Mouse (Mus musculus): ENCODE results near the gene P4ha3. TPM values are rescaled to one million over a fixed set of nuclear protein-coding genes. Genes with fewer than 3 reads are reported as not detected.
A peak's percentile ranks its signal among the peaks of the same experiment; 100 is the strongest.
"Not testable (repeated sequence)": the region's sequence is repeated elsewhere in the genome, so short reads cannot be mapped to it uniquely, and the experiment has no call there.

Gene P4ha3
- polyA plus RNA-seq (2017; shearing (Covaris generic)): not detected

DNA sequence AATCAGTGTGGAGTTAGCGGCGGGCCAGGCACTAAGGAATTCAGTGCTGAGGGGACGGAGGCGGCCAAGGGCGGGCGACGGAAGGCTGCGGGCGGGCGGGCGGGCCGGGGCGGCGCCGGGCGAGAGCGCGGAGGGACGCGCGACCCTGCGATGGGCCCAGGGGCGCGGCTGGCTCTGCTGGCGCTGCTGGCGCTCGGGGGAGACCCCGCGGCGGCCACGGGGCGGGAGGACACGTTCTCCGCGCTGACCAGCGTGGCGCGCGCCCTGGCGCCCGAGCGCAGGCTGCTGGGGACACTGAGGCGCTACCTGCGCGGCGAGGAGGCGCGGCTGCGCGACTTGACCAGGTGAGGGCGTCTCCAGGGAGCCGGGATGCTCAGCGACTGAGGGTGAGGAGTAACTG is at the start of gene P4ha3:
Gene P4ha3, plus strand, starts transcription at position 138 of the 400 bp plus-strand sequence.
- no peak for ATAC-seq

DNA sequence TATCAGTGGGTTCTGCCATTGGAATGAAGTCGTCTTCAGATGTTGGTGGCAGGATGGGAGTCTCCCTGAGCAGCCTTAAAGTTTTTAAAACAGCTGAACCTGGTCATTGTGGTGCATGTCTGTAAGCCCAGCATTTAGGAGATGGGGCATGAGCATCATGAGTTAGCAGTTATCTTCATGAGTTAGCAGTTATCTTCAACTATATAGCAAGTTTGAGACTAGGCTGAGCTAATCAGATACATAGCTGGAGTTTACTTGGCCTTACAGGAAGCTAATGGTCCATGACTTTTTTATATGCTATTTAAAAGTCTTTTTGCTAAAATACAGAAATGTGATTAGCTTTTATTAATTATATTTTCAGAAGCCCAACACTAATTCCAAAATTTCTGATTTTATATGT is 47.0 kb upstream of the P4ha3 start:
- ATAC-seq: no peak

DNA sequence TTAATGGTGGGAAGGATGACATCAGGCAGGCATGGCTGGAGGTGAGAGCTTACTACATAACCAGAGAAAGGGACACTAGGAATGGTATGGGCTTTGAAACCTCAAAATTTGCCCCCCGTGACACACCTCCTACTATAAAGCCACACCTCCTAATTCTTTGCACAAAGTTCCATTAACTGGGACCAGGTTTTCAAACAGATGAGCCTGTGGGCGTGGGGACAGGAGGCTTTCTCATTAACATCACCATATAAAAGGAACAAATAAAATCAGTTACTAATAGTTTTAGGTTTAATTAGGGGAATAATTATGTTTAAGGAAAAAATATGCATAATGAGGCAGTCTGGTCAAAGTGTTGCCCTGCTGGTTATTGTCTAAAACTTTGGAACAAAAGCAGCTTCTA is 44.7 kb upstream of the P4ha3 start:
- ATAC-seq: no peak

DNA sequence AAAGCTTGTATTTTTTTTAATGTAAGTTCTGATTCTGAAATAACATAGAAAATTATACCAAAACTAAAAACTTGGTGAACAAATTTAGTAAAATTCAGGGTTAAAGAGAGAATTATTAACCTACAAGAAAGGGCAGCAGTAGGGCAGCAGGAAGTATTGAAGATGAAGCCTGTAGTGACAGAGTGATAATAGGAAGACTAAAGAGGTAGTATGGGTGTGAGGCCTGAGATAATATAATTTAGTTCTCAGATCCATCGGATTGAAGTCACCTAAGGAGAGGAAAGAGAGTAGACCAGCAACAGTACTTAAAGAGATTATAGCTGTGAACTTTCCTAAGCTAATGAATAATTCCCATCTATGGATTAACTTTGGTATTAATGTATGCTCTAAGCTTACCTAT is 42.3 kb upstream of the P4ha3 start:
- no peak for ATAC-seq

DNA sequence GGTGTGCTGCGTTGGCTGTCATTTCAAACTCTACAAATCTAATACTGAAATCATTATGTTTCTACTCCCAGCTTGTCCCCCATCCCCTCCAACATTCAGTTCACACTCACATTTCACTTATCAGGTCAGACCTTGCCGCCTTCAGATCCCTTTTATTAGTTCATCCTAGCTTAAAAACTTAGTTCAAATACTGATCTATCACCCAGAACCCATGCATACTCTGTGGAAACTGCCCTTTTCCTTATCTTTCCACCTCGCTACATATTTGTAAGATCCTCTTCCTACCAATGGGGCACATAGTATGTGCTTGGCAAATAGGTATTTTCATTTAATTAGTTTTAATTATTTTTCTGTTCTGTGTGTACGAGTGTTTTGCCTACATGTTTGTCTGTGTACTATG is 41.1 kb upstream of the P4ha3 start:
- no peak for ATAC-seq

DNA sequence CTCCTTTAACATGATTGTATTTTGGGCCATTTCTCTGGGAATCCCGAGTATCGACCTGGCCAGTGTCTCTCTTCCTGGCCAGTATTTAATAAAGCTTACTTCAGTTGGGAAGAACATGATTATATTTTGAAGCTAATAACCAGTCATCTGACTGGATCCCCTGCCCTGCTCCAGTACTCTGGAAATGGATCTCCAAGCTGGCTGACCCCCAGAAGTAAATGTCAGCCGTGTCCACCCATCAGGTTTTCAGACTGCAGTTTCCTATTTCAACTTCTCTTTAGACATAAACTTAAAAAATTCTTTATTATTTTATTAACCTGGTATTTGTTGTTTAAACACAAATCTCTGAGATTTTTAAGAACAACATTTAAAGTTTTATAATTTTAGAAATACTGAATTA is 40.1 kb upstream of the P4ha3 start:
- no peak for ATAC-seq

DNA sequence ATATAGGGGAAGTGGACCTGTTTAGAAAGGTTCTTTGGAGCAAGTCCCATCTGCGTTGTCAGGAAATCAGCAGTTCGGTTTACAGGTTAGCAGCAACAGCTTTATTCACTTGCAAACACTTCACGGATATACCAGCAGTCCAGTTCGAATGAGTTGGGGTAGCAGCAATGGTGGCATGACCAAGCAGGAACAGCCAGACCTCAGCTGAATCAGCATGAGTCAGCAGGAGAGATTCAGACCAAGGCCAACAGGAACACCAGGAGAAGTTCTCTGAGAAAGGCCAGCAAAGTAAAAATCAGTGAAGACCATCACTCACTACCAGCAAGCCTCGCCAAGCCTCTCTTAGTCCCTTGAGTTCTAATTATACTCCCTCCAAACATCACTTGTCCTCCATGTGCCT is 34.7 kb upstream of the P4ha3 start:
- ATAC-seq: no peak

DNA sequence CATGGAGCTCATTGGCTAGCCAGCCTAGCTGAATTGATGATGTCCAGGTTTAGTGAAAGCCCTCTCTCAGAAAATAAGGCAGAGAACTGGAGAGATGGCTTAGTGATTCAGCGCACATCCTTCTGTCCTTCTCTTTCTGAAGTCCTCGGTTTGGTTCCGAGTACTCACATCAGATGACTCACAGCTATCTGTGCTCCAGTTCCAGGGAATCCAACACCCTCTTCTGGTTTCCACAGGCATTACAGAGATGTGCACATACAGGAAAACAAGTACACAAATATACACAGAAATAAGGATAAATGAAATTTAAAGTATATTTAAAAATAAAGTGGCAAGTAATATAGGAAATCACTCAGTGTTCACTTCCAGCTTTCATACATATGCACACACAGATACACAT is 23.0 kb upstream of the P4ha3 start:
- no peak for ATAC-seq

DNA sequence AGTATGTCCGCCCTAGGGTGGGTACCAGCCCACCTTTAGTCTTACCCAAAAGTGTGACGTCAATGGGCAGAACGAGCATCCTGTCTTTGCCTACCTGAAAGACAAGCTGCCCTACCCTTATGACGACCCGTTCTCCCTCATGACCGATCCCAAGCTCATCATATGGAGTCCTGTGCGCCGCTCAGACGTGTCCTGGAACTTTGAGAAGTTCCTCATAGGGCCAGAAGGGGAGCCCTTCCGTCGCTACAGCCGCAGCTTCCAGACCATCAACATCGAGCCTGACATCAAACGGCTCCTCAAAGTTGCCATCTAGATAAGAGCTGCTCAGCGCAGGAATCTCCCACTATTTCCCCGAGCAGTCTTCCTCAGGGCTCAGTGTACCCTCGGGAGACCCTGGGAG is 20.4 kb upstream of the P4ha3 start:
- ATAC-seq: not testable (repeated sequence)

DNA sequence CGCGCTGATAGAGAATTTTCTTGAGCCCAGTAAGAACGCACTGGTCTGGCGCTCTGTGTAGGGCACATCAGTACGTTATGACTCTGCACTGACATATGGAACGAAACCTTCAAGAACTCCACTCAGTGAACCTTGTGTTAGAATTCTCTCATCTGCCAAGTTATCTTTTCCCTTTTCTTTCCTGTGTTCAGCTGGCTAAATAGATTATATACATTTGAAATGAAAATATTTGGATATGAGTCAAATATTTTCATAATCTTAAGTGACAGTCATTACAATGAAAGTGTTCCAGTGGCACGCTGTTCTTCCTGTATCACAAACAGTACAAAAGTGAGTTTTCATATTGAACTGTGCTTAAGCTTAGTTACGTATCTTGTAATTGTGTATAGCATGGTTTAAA is 13.0 kb upstream of the P4ha3 start:
- ATAC-seq: no peak

DNA sequence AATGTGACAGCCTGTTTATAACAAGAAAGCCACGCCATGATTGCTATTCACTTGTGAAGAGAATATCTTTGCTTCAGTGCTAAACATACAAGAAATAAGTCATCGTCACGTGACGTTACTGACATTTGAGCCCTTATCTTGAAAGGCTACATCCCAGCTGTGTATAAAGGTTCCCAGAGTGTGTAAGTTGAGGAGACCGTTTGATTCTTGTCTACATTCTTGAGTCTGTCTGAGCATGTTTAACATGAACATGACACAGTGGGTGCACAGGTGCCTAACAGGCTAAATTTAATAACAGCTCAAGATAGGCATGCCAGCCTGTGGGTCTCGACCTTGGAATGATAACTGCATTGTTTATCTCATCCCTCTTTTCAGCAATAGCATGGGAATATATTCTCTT is 10.8 kb upstream of the P4ha3 start:
- no peak for ATAC-seq

DNA sequence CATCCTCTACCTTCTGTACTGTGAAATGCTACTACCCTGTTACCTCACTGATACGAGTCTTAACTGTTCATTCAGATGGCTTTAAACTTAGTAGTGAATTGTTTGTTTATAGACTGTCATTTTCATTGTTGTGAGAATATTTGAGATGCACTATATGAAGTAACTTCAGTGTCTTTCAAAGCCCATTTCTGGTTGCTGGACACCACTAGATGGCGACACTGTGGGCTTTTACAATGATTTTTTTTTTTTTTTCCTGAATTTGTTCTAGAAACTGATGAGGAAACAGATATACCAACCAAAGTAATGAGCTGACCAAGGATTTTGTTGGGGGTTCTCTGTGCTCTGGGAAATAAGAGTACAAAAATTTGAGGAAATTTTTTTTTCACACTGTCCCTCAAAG is 8.9 kb upstream of the P4ha3 start:
- no peak for ATAC-seq

DNA sequence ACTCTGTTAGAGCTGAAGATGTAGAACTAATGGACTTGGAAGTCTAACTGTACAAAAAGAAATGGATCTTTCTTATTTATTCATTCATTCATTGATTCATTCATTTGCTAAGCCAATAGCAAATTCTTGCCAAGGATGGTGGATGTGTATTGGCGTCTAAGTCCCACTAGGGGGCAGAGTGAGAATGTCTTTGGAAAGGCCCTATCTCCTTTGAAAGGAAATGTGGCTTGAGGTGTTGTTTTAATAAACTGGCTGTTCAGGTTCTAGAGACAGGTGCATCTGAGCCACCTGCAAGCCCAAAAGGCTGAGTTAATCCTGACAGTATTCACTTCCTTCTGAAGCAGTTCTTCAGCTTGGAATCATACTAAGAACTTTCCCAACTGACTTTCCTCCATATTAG is 5.5 kb upstream of the P4ha3 start:
- ATAC-seq: peak; percentile 45

DNA sequence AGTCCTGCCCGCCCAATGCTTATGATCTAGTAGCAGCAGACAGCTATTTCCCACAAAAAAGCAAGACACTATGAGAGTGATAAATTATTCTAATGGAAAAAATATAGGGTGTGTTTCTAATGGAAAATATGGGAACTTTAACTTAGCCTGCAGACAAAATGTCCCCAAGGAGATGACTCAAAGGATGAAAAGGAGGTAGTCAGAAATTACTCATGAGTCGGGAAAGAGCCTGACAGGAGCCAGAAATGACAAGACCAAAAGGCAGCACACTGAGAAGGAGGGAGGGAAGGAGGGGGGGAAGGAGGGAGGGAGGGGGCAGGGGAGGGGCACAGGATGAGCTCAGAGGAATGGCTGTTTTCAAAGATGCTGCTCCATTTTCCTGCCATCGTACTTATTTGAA is 3.7 kb upstream of the P4ha3 start:
- ATAC-seq: no peak

DNA sequence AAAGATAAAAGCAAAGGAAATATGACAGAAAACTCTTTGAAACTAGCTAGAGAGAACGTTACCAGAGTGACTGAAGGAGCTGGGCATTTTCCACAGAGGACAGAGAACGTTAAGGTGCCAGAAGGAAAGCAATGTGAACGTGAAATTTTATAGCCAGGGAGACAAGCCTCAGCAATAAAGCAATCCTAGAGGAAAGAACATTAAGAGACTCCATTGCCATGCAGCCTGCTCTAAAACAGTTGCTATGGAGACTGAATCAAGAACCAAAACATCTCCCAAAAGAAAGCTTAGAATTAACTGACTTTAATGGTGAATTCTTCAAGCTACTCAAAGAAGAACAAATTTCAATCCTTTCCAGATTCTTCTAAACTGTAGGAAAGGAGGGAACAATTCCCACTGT is 2.0 kb upstream of the P4ha3 start:
- ATAC-seq: no peak

DNA sequence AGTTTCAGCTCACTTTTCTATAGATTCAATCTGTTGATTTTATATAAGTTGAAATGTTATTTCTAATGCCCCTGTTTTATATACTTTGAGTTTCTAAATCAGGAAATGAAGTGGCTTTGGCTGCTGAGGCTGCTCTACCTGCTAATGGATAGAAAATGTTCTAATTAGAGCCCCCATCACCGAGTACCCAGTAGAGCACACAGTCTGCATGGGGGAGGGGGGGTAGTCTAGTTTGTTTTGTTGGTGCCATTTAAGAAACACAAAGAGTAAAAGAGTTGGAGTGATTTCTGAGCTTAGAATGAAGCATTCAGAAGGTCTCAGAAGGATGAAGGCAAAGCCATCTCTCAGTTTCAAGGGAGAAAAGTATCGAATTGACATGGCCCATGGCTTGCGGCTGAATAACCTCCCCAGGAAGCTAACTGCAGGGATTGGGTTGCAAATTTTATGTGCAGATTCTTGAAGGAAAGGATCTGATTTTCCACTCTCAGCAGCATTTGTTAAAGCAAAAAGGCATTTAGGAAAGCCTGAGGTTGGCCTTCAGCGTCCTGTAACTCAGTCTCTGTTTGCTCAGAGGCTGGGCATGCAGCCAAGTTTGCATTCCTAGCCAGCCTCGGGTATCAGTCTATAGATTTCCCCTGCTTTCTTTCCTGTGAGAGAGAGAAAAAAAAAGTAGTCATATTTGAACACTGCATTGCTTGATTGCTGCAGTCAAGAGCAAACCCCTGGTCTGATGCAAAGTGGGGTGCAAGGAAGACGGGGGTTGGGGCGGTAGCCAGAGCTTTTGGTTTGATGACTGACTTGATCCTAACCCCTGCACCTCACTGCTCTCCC is 2.6 kb downstream of the P4ha3 start:
- no peak for ATAC-seq

DNA sequence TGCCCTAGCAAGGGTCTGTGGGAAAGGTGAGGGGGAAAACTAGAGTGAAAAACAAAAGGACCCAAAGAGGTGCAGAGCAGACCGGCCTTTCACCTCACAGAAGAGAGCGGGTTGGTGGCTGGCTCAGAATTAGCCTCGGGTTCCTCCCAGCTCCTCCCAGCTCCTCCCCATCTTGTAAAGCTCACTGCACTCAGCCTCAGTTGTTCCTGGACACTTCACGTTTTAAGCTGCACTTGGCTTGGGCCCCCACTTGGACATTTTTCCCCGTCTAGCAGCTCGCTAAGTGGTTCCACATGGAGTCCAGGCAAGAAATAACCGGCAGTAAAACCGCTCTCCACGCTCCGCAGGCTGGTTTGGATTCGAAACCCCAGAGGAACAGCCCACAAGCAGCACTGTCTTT is 3.3 kb downstream of the P4ha3 start:
- ATAC-seq: no peak

DNA sequence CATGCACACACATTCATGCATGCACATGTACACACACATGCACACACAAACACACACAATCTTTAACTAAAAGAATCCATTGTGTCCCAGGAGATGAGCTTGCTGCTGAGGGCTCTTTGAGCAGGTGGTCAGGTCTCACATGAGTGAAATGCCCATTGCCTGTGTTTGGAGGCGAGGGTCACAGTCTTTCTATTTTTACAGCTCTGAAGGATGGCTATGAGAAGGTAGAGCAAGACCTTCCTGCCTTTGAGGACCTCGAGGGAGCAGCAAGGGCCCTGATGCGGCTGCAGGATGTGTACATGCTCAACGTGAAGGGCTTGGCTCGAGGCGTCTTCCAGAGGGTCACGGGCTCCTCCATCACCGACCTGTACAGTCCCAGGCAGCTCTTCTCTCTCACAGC is 8.2 kb downstream of the P4ha3 start:
- no peak for ATAC-seq

DNA sequence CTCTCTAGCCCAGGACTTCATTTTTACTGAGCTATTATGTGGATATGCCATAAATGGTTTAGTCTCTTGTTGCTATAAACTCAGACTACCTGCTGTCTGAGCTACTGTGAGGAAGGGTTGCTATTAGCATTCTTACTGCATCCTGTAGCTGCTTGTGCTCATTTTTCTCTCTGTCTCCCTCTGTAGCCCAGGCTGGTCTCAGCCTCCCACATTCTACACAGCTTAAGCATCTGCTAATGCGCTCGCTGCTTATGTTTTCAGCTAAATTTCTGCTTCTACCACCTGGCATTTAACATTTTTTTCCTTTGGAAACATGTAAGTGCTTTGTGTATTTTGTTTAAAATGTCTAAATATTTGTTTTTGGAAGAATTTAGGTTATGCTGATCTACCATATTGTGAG is 10.4 kb downstream of the P4ha3 start:
- no peak for ATAC-seq

DNA sequence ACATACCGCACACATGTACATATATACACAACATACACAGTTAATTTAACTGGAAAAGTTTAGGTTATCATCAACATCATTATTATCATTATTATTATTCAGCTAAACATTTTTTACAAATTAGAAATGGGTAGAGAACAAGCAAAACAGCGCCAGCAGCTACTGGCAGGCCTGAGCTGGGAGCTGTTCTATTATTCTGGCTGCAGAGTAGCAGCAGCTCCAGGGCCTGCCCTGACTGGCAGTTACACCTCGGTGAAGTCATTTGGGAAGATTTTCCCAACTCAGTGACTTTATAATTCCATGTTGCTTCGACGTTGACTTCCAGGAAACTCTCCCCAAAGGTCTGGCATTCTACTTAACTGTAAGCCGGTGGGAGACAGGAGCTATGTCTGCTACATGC is 11.4 kb downstream of the P4ha3 start:
- no peak for ATAC-seq

DNA sequence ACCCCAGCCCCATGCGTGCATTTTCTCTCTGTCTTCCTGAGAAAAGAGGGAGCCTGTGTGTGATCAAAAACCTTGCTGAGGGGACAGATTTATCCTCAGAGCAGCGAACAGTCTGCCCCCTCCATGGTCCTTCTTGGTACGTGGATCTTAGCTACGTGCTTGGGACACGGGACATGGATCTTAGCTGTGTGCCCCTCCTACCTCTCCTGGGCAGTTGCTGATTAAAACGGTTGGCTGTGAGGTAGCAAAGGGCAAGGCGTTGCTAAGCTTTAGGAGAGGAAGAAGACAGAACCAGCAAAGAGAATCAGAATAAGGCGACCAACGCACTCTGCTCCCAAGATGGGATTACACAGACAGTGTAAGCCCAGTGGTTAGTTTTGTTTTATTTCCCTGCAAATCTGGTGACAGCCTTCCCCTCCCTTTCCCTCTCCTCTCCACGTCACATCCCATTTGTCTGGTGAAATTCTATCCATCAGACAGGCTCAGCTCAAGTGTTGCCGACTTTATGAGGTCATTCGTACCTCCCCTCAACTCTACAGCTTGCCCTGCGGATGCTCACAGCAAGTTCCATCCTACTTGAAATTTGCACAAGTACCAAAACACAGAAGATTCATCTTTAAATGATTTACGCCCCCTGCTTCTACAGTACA is 13.7 kb downstream of the P4ha3 start:
- no peak for ATAC-seq

DNA sequence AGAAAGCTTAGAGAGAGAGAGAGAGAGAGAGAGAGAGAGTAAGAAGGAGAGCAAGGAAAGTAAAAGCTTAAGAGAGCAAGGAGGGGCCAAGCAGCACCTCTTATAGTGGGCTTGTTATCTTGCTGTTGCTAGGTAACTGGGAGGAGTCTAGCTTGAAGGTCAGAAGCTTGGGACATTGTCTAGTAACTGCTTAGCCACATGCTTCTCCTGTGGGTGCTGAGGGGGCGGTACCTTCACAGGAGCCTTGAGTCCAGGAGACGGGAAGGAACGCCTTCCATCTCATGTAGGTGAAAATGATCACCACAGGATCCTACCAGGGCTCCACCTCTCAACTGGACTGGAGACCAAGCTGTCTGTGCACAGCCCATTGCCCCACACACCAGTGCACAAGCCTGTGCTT is 16.1 kb downstream of the P4ha3 start:
- no peak for ATAC-seq

DNA sequence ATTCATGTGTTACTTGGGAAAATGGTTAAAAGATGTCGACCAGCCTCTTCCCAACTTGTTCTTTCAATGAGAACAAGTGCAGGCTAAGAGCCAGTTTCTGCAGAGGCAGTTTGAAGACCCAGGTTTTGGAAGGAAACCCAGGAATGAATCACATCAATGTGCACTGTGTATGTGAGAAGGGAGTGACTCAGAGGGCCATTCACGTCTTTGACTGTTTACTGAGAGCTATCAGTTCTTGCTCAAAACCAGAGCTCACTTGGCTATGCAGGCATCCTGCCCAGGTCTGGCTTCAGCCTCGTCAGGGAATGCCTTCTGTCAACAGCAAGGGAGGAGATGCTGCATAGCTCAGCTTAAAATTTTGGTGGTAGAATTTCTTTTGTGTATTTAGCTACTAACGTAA is 17.0 kb downstream of the P4ha3 start:
- ATAC-seq: no peak

DNA sequence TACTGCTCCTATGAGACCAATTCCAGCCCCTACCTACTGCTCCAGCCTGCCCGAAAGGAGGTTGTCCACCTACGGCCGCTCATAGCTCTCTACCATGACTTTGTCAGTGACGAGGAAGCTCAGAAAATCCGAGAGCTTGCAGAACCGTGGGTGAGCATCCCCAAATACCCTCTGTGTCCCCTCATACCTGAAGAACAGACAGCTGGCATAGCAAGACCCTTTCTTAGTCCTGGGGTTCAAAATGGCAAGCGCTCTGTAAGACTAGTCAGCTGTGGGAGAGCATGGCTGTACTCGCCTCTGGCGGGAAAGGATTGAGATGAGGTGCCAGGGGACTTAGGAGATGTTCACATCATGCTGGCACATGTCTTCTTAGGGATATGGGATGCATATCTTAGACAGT is 20.6 kb downstream of the P4ha3 start:
- ATAC-seq: no peak
